Mouse (Mus musculus): ENCODE measurements around the gene Arhgap23. TPM values are rescaled to one million over a fixed set of nuclear protein-coding genes. Genes with fewer than 3 reads are reported as not detected.

The Arhgap23 gene
- polyA plus RNA-seq, 2 experiments = 9.8 to 28.9 TPM

DNA sequence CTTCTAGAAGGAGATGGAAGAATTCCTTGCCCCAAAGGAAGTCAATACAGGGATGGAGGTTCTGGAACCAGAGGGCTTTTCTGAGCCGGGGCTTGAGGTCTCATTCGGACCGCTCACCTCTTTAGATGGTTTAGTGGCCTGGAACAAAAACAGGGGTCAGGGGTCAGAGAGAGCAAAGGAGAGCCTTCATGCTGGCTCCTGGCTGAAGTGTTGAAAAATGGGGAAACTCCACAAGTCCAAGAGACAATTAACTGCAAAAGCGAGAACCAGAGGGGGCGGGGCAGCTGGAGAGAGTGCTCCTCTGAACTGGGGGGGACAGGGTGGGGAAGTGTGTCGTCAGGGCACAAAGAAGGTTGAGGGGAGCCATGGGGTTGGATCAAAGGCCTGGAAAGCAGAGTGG is 97.2 kb downstream of the Arhgap23 start:
- Histone ChIP-seq H3K27ac (replicated peaks; ENCODE audit: low read depth, low read length) (no peak overlapping the region), H3K36me3 (ENCODE audit: control insufficient read depth, insufficient read depth, low read length) (no peaks in the 10 kb centered on the region), H3K9me3 (ENCODE audit: control insufficient read depth, low read length) (no peaks in the 10 kb centered on the region), H3K27me3 (ENCODE audit: control insufficient read depth, insufficient read depth, low read length) (no peaks in the 10 kb centered on the region), H3K4me3 (replicated peaks; ENCODE audit: low read length) (no peak overlapping the region), H3K4me1 (ENCODE audit: control insufficient read depth, insufficient read depth, low read length) (no peaks in the 10 kb centered on the region), H3K4me2 (replicated peaks; ENCODE audit: low read depth, low read length, severe bottlenecking) (no peak overlapping the region), H3K9ac (ENCODE audit: low read depth, low read length, severe bottlenecking) (no peak overlapping the region)
- no peak for TF ChIP-seq POLR2A (IDR thresholded peaks at IDR 0.05; ENCODE audit: borderline replicate concordance, extremely low read depth, insufficient read depth, insufficient read length)
- WGBS = 66% methylated on average over 6 of the region's 6 CpGs
- ATAC-seq (ENCODE audit: low FRiP score, low read depth) (no peak), DNase-seq (ENCODE audit: low spot score) (no peak)

DNA sequence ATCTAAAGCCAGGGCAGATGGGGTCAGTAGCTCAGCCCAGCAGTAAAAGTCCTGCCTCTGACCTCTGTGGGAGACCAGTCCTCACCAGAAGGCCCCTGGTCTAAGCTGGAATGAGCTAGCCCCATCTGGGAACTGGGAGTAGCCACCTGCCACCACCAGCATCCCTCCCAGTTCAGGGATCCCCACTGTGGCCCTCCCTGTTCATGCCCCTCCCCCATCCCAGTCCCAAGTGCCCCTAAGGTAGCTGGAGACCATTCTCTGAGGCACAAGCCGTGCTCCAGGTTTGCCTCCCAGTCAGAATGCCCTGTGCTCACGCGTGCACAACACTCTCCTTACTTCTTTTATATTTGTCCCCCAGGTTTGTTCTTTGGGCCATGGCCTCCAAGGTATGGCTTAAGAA is 97.7 kb downstream of the Arhgap23 start:
- no peak overlapping the region for H3K27ac ChIP-seq (replicated peaks; ENCODE audit: low read depth, low read length)
- H3K9me3 ChIP-seq (ENCODE audit: control insufficient read depth, low read length) = no peaks in the 10 kb centered on the region
- H3K9ac ChIP-seq (ENCODE audit: low read depth, low read length, severe bottlenecking) = no peak overlapping the region
- WGBS = 78% methylated on average over 3 of the region's 3 CpGs
- TF ChIP-seq POLR2A (IDR thresholded peaks at IDR 0.05; ENCODE audit: borderline replicate concordance, extremely low read depth, insufficient read depth, insufficient read length) = no peak
- no peaks in the 10 kb centered on the region for H3K4me1 ChIP-seq (ENCODE audit: control insufficient read depth, insufficient read depth, low read length)
- DNase-seq (ENCODE audit: low spot score) (no peak), ATAC-seq (ENCODE audit: low FRiP score, low read depth) (no peak)
- no peaks in the 10 kb centered on the region for H3K36me3 ChIP-seq (ENCODE audit: control insufficient read depth, insufficient read depth, low read length)
- H3K27me3 ChIP-seq (ENCODE audit: control insufficient read depth, insufficient read depth, low read length) = no peaks in the 10 kb centered on the region
- H3K4me3 ChIP-seq (replicated peaks; ENCODE audit: low read length) = no peak overlapping the region
- no peak overlapping the region for H3K4me2 ChIP-seq (replicated peaks; ENCODE audit: low read depth, low read length, severe bottlenecking)

DNA sequence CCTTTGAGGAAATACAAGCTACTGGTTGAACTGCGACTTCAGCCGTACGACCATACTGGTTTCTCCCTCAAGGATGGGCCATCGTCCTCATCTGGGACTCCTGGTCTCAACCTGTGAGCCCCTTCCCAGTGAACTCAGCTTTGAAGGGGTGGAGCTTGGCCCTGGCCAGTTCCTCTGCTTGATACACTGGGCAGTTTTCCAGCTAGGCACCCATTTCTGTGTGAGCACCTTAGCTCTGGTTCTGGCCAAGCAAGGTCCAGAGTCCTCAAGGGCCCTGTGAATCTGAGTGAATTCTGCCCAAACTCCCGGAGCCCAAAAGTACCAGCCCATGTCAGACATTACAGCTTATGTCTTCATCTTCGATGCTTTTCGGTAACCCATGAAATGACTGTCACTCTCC is 105.2 kb downstream of the Arhgap23 start:
- no peak for DNase-seq (ENCODE audit: low spot score)
- TF ChIP-seq POLR2A (IDR thresholded peaks at IDR 0.05; ENCODE audit: borderline replicate concordance, extremely low read depth, insufficient read depth, insufficient read length) = no peak
- Histone ChIP-seq H3K4me2 (replicated peaks; ENCODE audit: low read depth, low read length, severe bottlenecking) (no peak overlapping the region), H3K27me3 (ENCODE audit: control insufficient read depth, insufficient read depth, low read length) (no peaks in the 10 kb centered on the region), H3K4me1 (ENCODE audit: control insufficient read depth, insufficient read depth, low read length) (no peaks in the 10 kb centered on the region), H3K36me3 (ENCODE audit: control insufficient read depth, insufficient read depth, low read length) (no peaks in the 10 kb centered on the region), H3K9me3 (ENCODE audit: control insufficient read depth, low read length) (no peaks in the 10 kb centered on the region), H3K4me3 (replicated peaks; ENCODE audit: low read length) (no peak overlapping the region), H3K9ac (ENCODE audit: low read depth, low read length, severe bottlenecking) (no peak overlapping the region), H3K27ac (replicated peaks; ENCODE audit: low read depth, low read length) (no peak overlapping the region)
- WGBS = 89% methylated on average over 7 of the region's 7 CpGs
- no peak for ATAC-seq (ENCODE audit: low FRiP score, low read depth)

DNA sequence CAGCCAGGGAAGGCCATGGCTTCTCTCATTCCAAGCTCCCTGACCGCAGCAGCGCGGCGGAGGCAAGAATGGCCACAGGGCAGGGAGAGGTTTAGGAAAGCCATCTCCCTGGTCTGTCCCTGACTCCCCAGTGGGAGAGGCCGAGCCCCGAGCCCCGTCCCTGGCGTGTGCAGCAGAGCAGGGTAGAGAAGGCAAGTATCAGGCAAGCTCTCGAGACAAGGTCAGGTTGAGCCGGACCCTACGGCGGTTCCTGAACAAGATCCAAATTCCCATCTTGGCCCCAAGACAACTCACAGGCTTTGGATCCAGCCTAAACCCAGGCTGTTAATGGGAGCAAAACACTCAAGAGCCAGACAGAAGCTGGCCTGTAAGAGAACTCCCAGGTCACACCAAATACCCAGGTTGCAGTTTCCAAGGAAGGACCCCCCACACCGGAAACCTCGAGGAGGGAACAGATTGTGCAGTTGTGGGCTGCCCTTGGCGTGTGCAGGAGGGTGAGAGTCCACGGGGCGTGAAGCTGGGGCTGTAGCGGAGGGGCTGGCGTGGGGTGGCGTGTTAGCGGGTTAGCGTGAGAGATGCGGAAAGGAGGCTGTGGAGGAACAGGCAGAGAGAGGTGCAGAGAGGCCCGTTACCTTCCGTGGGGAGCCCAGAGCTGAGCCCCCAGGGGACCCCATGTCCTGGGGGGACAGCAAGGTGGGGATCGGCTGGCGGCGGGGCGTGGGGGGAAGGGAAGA is 106.6 kb downstream of the Arhgap23 start:
- Histone ChIP-seq H3K4me2 (replicated peaks; ENCODE audit: low read depth, low read length, severe bottlenecking) (no peak overlapping the region), H3K4me3 (replicated peaks; ENCODE audit: low read length) (no peak overlapping the region), H3K27me3 (ENCODE audit: control insufficient read depth, insufficient read depth, low read length) (no peaks in the 10 kb centered on the region), H3K9me3 (ENCODE audit: control insufficient read depth, low read length) (no peaks in the 10 kb centered on the region), H3K9ac (ENCODE audit: low read depth, low read length, severe bottlenecking) (no peak overlapping the region), H3K27ac (replicated peaks; ENCODE audit: low read depth, low read length) (no peak overlapping the region), H3K36me3 (ENCODE audit: control insufficient read depth, insufficient read depth, low read length) (no peaks in the 10 kb centered on the region), H3K4me1 (ENCODE audit: control insufficient read depth, insufficient read depth, low read length) (no peaks in the 10 kb centered on the region)
- ATAC-seq (ENCODE audit: low FRiP score, low read depth) (no peak), DNase-seq (ENCODE audit: low spot score) (no peak)
- WGBS = 83% methylated on average over 29 of the region's 29 CpGs
- TF ChIP-seq POLR2A (IDR thresholded peaks at IDR 0.05; ENCODE audit: borderline replicate concordance, extremely low read depth, insufficient read depth, insufficient read length) = no peak

DNA sequence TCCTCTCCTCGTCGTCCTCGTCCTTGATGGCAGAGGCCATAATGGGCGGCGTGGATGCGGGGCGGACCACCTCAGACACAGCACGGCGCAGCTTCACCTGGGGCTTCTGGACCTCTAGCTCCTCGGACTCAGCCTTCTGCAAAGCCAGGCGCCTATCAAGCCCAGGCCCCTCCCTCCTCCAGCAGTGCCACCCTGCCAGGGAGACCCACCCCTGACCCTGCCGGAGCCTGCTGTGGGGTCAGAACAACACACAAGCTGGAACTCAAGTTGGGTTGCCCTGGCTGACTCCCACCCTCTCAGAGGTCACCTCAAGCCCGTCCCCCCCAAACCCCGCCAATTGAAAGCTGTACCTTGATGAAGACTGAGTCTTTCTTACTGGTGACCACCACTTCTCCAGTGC is 107.8 kb downstream of the Arhgap23 start:
- no peak for DNase-seq (ENCODE audit: low spot score)
- no peak for TF ChIP-seq POLR2A (IDR thresholded peaks at IDR 0.05; ENCODE audit: borderline replicate concordance, extremely low read depth, insufficient read depth, insufficient read length)
- Histone ChIP-seq H3K9ac (ENCODE audit: low read depth, low read length, severe bottlenecking) (no peak overlapping the region), H3K27ac (replicated peaks; ENCODE audit: low read depth, low read length) (no peak overlapping the region), H3K36me3 (ENCODE audit: control insufficient read depth, insufficient read depth, low read length) (no peaks in the 10 kb centered on the region), H3K4me3 (replicated peaks; ENCODE audit: low read length) (no peak overlapping the region), H3K9me3 (ENCODE audit: control insufficient read depth, low read length) (no peaks in the 10 kb centered on the region), H3K27me3 (ENCODE audit: control insufficient read depth, insufficient read depth, low read length) (no peaks in the 10 kb centered on the region), H3K4me2 (replicated peaks; ENCODE audit: low read depth, low read length, severe bottlenecking) (no peak overlapping the region), H3K4me1 (ENCODE audit: control insufficient read depth, insufficient read depth, low read length) (no peaks in the 10 kb centered on the region)
- no peak for ATAC-seq (ENCODE audit: low FRiP score, low read depth)
- 83% methylated on average over 13 of the region's 14 CpGs for WGBS

Measured in limb, embryonic 14.5 days (tissue).